ENCODE assay signal across 25 mouse cellular contexts in the genomic region with DNA sequence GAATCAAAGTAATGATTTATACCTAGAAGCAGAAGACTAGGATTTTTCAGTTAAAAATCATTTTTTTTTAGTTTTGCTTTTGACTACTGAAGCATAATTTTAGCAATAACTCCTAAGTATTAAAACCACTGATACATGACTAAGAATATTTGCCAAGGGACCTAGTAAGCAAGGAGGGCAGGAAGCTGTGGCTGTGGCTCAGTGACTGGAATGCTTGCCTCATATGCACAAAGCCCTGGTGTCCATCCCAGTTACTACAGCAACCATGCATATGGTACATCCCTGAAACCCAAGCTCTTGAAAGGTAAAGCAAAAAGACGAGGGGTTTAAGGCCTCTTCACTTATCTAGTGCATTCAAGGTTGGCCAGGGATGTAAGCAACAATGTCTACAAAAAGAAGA.
DNase-seq lines count a peak whose midpoint lies in the region; ATAC-seq and TF ChIP-seq lines count a peak whose summit lies in the region.
"Had no signal": no experiment of that assay in that cellular context is flagged by ENCODE, and none has a peak within 500 bp of the region (broad histone marks: within the 10 kb centered on the region; RNA-seq: fewer than 3 reads in every experiment).

No protein-coding gene starts in this region.

- H3K4me3 ChIP-seq in lung, adult 2 months (replicated peaks; ENCODE audit: extremely low read depth, low read depth, low read length), result no peak overlapping the region
- no peak overlapping the region for H3K4me3 ChIP-seq in forebrain, embryonic 16.5 days (replicated peaks; ENCODE audit: low read length)
- H3K4me3 ChIP-seq: embryonic facial prominence, embryonic 12.5 days; embryonic facial prominence, embryonic 15.5 days; heart, embryonic 13.5 days; hindbrain, embryonic 10.5 days had no signal

- H3K27me3 ChIP-seq in forebrain, embryonic 16.5 days (replicated peaks; ENCODE audit: control insufficient read depth, insufficient read depth, low read length), result no peaks in the 10 kb centered on the region
- H3K27me3 ChIP-seq: CH12.LX; embryonic facial prominence, embryonic 12.5 days; embryonic facial prominence, embryonic 15.5 days; heart, embryonic 13.5 days had no signal

- no peak for TF ChIP-seq POLR2A in lung, adult 2 months (IDR thresholded peaks at IDR 0.05; ENCODE audit: borderline replicate concordance, extremely low read depth, low read depth, low read length)

- peaks cover 8% of the 10 kb centered on the region for H3K36me3 ChIP-seq in forebrain, embryonic 16.5 days (ENCODE audit: control insufficient read depth, insufficient read depth)
- H3K36me3 ChIP-seq: G1E; hindbrain, embryonic 10.5 days had no signal

- peaks cover 10% of the 10 kb centered on the region for H3K4me1 ChIP-seq in lung, adult 2 months (ENCODE audit: control insufficient read depth, insufficient read depth, low read length)
- H3K4me1 ChIP-seq in forebrain, embryonic 16.5 days (replicated peaks; ENCODE audit: control insufficient read depth, insufficient read depth, low read length), result no peaks in the 10 kb centered on the region
- H3K4me1 ChIP-seq: heart, embryonic 13.5 days had no signal

- intact Hi-C loops in heart, postnatal 36 days (cut with DNase I), result no loop called here

- peak; percentile 78 for ATAC-seq in granulocyte monocyte progenitor cell, adult 5-6 weeks (replicated peaks; ENCODE audit: poor library complexity, severe bottlenecking)
- peak; percentile 76 for ATAC-seq in megakaryocyte progenitor cell, adult 5-6 weeks (replicated peaks; ENCODE audit: poor library complexity)
- no peak for ATAC-seq in forebrain, embryonic 16.5 days
- ATAC-seq: forebrain, embryonic 14.5 days; intestine, postnatal 0 days had no signal

- TF ChIP-seq CTCF in lung, adult 2 months (IDR thresholded peaks at IDR 0.05; ENCODE audit: insufficient read depth, low read length), result no peak

- H3K27ac ChIP-seq in forebrain, embryonic 16.5 days (ENCODE audit: low read length), result no peak overlapping the region
- H3K27ac ChIP-seq: embryonic facial prominence, embryonic 12.5 days; embryonic facial prominence, embryonic 15.5 days; heart, embryonic 13.5 days; hindbrain, embryonic 10.5 days; hindbrain, embryonic 14.5 days had no signal

- H3K9me3 ChIP-seq in forebrain, embryonic 16.5 days (ENCODE audit: control insufficient read depth, low read length), result no peaks in the 10 kb centered on the region
- H3K9me3 ChIP-seq: embryonic facial prominence, embryonic 12.5 days; embryonic facial prominence, embryonic 15.5 days; G1E; heart, embryonic 13.5 days; hindbrain, embryonic 10.5 days had no signal

- DNase-seq in heart, adult 11 months, result peak; percentile 72
- no peak for DNase-seq in heart, postnatal 36 days
- peak; percentile 58 for DNase-seq in 416B (ENCODE audit: low read depth)
- DNase-seq in lung, adult 2 months, result no peak
- DNase-seq: adrenal gland, adult 8-10 months; adrenal gland, postnatal 25 days; B cell, adult 2 months; cerebellum, adult 11-12 months; cerebellum, adult 8-10 months; cerebellum, postnatal 10 days; cerebellum, postnatal 36 days; gastrocnemius, postnatal 25 days; heart, postnatal 14 days had no signal

- 64% methylated on average over 1 of the region's 1 CpGs for WGBS in lung, adult 2 months
- WGBS in forebrain, embryonic 16.5 days, result 58% methylated on average over 1 of the region's 1 CpGs

- H3K4me2 ChIP-seq in forebrain, embryonic 16.5 days (ENCODE audit: low read length), result no peak overlapping the region
- H3K4me2 ChIP-seq: embryonic facial prominence, embryonic 12.5 days; embryonic facial prominence, embryonic 15.5 days; heart, embryonic 13.5 days; hindbrain, embryonic 14.5 days had no signal

- no peak overlapping the region for H3K9ac ChIP-seq in forebrain, embryonic 16.5 days (replicated peaks; ENCODE audit: low read depth, low read length)
- H3K9ac ChIP-seq: embryonic facial prominence, embryonic 12.5 days; embryonic facial prominence, embryonic 15.5 days; heart, embryonic 13.5 days; hindbrain, embryonic 14.5 days had no signal

Comparison
In these comparisons a context has a peak if more than half of its experiments do, and no peak if none do; other contexts are left out.
1. DNase-seq: peak in heart, adult 11 months (single experiment) and 416B (single experiment); none in heart, postnatal 36 days (0 of 2) and lung, adult 2 months (single experiment).